Mouse (Mus musculus) adrenal gland, adult 18-20 months (tissue): ENCODE measurements around the gene Anapc13. TPM values are rescaled to one million over a fixed set of nuclear protein-coding genes. Genes with fewer than 3 reads are reported as not detected.

Experiments
- DNase-seq, 2 experiments: peaks; one replicate each; pipeline ENCODE4 v3.0.0; 2021 to 2022; ENCODE audit warnings: low spot score in 2 of 2
- total RNA-seq, 2 experiments: library from RNA; stranded (reverse); gene quantifications; 1 replicate in 1 of 2; 2 replicates in 1 of 2; pipeline ENCODE4 v1.2.3; 2021

The Anapc13 gene
- total RNA-seq, 2 experiments from 2014 or later, result 367 to 377 TPM

- no peak for DNase-seq
These were observed 49.8 kb downstream of the Anapc13 start for GRCm38 (mm10) chr9:102675922-102676321.

- DNase-seq, result no peak
These were observed 55.4 kb downstream of the Anapc13 start for GRCm38 (mm10) chr9:102681470-102681869.

Other genes starting within 250 kb of the Anapc13 start
- gene Ky, start 120.5 kb upstream of the Anapc13 start, total RNA-seq, result under 1 TPM; 0.27 to 0.35 TPM
- 10 to 100 TPM; 34.8 to 46.1 TPM for gene Cep63, start 238 bp downstream of the Anapc13 start, total RNA-seq
- gene Amotl2, start 90.4 kb downstream of the Anapc13 start, total RNA-seq, result 100 to 1,000 TPM in 1 of 2 experiments, 10 to 100 TPM in 1; 73.0 to 202 TPM
- gene Ryk, start 208.6 kb downstream of the Anapc13 start, total RNA-seq, result 10 to 100 TPM; 58.3 to 64.6 TPM